Mouse (Mus musculus): Measurements from ENCODE around the gene Prr14. TPM values are rescaled to one million over a fixed set of nuclear protein-coding genes. Genes with fewer than 3 reads are reported as not detected.
"Not testable (repeated sequence)": the region's sequence is repeated elsewhere in the genome, so short reads cannot be mapped to it uniquely, and the experiment has no call there.

The Prr14 gene
- 69.2 and 79.9 TPM in 2 replicates for polyA plus RNA-seq (2012; rRNA removed)

- not testable (repeated sequence) for DNase-seq (ENCODE audit: low spot score)
These were observed at the start of gene Prr14 for GRCm38 (mm10) chr7:127459311-127459710. TSS of gene Prr14 (plus strand) at chr7:127459611.

- no peak for DNase-seq (ENCODE audit: low spot score)
These were observed 48.0 kb upstream of the Prr14 start for GRCm38 (mm10) chr7:127411418-127411817.

DNA sequence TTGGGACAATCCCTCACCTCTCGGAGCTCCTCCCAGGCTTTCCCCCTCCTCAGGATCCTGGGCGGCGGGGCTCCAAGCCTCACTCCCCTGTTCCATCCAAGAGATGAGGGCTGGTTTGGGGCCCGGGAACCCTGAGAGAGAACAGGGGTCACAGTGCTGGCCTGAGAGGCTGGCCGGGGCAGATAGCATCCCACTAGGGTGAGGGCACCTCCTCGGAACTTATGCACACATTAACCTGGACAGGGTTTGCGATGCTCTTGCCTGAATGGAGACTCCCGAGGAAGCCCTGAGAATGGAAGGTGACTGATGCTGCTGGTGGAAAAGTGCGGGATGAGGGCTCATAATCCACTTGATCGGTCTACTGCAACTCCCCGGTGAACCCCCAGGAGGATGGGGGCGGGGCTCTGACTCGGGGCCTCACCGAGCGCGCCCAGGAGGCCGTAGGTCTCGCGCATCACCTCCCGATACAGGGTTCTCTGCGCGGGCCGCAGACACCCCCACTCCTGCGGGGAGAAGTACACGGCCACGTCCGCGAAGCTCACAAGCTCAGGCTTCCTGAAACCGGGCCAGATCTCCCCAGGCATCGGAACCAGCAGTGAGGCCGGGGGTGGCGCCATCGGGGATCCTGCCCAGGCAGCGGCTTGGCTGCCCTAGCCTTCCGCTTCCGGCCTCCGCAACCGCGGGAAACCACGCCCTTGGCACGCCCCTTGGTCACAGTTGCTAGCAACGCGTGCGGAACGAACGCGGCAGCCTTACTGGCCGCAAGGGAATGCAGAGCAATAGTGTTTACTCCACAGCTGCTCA, 37.8 kb upstream of the Prr14 start, which contains the start of gene Zfp688:
Gene Zfp688, minus strand, starts transcription at position 681 of the 804 bp plus-strand sequence.
- DNase-seq (ENCODE audit: low spot score): peak; percentile 90

GRCm38 (mm10) chr7:127422247-127422646, 37.2 kb upstream of the Prr14 start:
- no peak for DNase-seq (ENCODE audit: low spot score)

GRCm38 (mm10) chr7:127425291-127425690, 34.1 kb upstream of the Prr14 start:
- no peak for DNase-seq (ENCODE audit: low spot score)

- DNase-seq (ENCODE audit: low spot score): no peak
These were observed 33.5 kb upstream of the Prr14 start for GRCm38 (mm10) chr7:127425911-127426310.

GRCm38 (mm10) chr7:127426354-127426753, 33.1 kb upstream of the Prr14 start:
- no peak for DNase-seq (ENCODE audit: low spot score)

- no peak for DNase-seq (ENCODE audit: low spot score)
These were observed 24.2 kb upstream of the Prr14 start for GRCm38 (mm10) chr7:127435206-127435605.

DNA sequence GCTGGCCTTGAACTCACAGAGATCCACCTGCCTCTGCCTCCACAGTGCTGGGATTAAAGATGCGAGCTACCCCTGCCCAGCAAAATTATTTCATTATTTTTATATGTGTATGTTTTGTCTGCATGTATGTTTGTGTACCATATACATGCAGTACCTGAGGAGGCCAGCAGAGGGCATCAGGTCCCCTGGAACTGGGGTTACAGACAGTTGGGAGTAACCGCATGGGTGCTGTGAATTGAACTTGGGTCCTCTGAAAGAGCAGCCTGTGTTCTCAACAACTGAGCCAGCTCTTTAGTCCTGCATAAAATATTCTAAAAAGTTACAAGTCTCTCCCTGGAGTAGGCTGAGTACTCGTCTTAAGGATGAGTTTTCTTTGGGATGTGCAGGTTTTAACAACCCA, 21.7 kb upstream of the Prr14 start:
- no peak for DNase-seq (ENCODE audit: low spot score)

DNA sequence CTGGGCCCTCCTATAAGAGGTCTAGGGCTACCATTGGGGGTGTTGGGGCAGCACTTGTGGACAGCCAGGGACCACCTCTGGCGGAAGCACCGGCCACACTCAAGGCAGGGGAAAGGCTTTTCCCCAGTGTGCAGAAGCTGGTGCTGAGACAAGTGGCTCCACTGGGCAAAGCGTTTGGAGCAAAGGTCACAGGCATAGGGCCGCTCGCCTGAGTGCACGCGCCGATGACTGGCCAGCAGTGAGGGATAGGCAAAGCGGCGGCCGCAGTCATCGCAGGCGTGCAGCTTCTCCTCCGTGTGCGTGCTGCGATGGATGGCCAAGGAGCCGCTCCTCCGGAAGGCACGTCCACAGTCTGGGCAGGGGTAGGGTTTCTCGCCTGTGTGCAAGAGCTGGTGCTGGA, 15.4 kb upstream of the Prr14 start:
- DNase-seq (ENCODE audit: low spot score): no peak

- DNase-seq (ENCODE audit: low spot score): peak; percentile 76
These were observed 10.7 kb upstream of the Prr14 start, which contains the start of gene Zfp689 for GRCm38 (mm10) chr7:127448521-127449300. TSS of gene Zfp689 (minus strand) at chr7:127449158.

DNA sequence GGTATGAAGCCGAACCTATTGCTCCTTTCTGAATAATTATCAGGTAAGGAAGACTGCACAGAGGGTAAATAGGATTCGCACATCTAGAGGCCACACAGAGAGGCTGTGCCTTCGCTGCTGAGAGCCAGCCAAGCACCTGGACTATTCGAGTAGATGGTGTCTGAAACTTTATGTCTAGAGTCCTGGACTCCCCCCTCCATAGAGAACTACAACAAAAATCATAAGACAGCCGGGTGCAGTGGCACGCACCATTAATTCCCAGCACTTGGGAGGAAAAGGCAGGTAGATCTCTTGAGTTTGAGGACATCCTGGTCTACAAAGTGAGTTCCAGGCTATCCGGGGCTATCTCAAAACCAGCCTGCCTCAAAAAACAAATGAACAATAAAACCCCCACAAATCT, 9.4 kb upstream of the Prr14 start:
- no peak for DNase-seq (ENCODE audit: low spot score)

DNA sequence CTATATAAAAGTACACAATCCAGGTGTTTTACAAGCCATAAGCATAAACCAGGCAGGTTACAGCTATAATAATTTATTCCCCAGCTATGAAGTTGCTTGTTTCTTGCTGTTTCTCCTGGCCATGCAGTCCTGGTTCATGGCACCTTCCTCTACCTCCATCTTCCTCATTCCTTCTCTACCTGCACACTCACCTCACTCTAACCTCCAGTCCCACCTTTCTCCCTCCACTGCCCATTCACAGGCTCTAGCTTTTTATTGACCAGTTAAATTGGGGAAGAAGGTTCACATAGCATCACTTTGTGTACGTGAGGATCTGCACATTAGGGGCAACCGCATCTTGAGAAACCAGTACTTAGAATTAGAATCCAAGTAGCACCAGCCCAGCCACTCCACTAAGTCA, 6.4 kb upstream of the Prr14 start:
- DNase-seq (ENCODE audit: low spot score): no peak

DNA sequence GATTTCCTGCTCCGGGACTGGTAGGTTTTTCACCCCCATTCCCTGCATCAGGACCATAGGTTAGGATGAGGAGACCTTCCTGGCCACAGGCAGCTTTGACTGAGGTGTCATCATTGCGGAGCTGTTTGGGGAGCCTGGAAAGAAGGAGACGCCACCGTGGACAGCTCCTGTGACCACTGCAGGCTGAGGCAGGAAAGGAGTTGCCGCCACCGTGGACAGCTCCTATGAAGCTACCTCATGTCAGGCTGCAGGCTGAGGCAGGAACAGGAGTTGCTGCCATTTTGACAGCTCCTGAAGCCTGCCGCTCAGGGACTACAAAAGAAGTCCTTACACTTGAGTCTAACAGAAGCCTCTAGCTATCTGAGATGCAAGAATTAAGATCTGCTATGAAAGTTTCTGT, 4.5 kb upstream of the Prr14 start:
- DNase-seq (ENCODE audit: low spot score): no peak

- DNase-seq (ENCODE audit: low spot score): not testable (repeated sequence)
These were observed 864 bp upstream of the Prr14 start for GRCm38 (mm10) chr7:127458371-127459122.

DNA sequence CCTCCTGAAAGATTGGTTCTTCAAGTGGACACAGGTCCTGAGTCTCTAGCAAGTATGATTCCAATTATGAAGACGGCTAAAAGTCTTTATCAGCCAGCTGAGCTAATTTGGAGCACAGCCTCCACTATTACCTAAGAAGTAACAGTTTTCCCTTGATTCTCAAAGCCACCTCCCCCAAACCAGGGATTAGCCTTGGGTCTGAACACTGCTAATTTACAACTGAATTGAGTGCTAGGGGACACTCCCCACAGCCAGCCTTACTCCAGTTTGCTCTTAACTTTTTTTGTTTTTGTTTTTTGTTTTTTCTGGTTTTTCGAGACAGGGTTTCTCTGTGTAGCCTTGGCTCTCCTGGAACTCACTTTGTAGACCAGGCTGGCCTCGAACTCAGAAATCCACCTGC, 5.8 kb downstream of the Prr14 start:
- DNase-seq (ENCODE audit: low spot score): no peak

GRCm38 (mm10) chr7:127465670-127466069, 6.3 kb downstream of the Prr14 start:
- not testable (repeated sequence) for DNase-seq (ENCODE audit: low spot score)

DNA sequence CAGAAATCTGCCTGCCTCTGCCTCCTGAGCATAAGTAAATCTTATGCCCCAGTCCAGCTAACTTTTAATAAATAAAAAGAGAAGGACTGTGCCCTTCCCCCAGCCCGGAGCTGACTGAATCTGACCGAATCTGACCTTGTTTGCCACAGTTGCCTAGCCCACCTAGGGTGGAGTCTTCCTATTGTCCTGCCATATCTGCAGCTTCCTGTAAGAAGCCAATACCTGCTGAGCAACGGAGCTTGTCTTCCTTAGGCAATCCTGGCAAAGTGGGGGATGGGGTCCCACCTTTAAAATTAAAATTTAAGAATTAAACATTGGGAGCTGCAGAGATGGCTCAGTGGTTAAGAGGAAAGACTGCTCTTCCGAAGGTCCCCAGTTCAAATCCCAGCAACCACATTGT, 7.2 kb downstream of the Prr14 start:
- no peak for DNase-seq (ENCODE audit: low spot score)

- DNase-seq (ENCODE audit: low spot score): no peak
These were observed 10.8 kb downstream of the Prr14 start for GRCm38 (mm10) chr7:127470011-127470715.

- DNase-seq (ENCODE audit: low spot score): peak; percentile 75
These were observed 11.6 kb downstream of the Prr14 start for GRCm38 (mm10) chr7:127470743-127471645.

Data from urinary bladder, adult 2 months (tissue).